Mouse (Mus musculus) large intestine, adult 2 months (tissue): ENCODE measurements around the gene Fes. TPM values are rescaled to one million over a fixed set of nuclear protein-coding genes. Genes with fewer than 3 reads are reported as not detected.

Source experiments
- DNase-seq: peaks from one replicate; pipeline ENCODE4 v3.0.0-alpha.2; 2012; ENCODE audit warnings: low read depth, low spot score
- WGBS: fragments of 180-500 bp; shearing (Covaris S2); methylation state at CpG from one replicate; pipeline ENCODE4 v1.1.7; 2018; 5-methylcytosine and 5-hydroxymethylcytosine counted together
- polyA plus RNA-seq: library from polyadenylated mRNA; depleted of rRNA; stranded (reverse); fragments of >200 nt; gene quantifications from 2 replicates; pipeline ENCODE4 v1.2.3, GENCODE M21; 2012

Gene Fes
- polyA plus RNA-seq, 1 experiment = 12.1 TPM

DNA sequence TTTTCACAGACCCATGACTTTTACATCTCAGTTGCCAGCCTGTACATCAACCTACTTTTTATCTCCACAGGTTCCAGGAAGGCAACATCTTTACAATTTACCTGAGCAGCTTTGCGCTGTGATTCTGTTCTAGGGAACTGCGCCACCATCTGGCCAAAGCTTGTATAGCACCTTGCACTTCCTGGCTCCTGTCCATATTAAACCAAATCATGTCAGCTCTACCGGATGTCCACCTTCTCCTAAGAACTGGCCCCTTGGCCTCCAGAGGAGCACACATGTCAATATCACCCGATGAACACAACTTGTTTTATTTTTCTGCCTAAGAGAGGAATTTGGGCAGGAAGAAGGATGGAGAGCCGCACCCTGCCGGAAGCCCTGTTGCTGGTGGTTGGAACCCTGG, 10.3 kb downstream of the Fes start:
- DNase-seq = no peak
- 32% methylated on average over 6 of the region's 6 CpGs for WGBS

DNA sequence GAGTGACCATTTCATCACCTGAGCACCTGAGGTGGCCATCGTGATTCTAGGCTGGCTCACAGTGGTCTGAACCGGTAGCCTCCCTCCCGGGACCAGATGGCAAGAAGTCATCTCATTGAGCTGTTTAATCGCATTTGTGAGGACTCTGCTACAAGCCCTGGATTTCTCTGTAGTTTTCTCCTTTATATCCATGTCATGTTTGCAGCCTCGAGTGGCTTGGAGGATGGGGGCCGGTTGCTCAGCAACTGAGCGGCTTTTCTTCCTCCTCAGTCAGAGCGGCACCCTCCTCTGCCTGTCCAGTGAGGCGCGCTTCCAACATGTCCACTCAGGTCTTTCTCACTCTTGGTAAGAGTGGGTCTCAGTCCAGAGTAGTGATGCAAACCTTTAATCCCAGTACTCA, 11.6 kb downstream of the Fes start:
- WGBS = 79% methylated on average over 10 of the region's 10 CpGs
- no peak for DNase-seq

DNA sequence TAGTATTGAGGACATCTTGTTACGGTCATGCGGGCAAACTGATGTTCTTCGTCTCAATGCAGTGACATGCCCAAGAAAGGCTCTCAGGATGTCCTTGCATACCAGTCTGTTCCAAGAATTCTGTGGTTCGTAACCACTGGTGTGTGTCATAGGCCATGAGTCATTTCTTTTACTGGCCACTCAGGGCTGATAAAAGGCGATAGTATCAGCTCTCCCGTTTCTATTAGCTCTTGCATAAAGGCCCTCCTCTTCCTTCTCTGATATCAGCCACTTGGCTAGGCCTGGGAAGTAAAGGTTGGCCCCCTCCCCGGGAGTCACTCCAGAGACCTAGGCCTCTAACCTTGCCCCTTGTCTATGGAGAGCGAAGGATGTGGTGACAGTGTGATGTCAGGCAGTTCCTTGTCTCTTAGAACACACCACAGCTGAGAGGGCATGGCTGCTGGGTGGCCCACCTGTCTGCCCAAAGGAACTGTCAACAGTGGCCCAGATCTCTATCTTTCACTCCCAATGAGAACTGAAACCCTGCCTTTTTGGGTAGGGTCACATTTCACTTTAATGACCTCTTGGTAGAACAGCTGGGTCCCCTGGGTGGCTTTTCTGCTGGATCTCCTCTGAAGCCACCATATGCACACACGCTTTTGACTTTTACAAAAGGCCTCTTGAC, 12.2 kb downstream of the Fes start:
- DNase-seq = no peak
- 60% methylated on average over 9 of the region's 9 CpGs for WGBS

- DNase-seq = no peak
- 91% methylated on average over 3 of the region's 3 CpGs for WGBS
These were observed 13.0 kb downstream of the Fes start for GRCm38 (mm10) chr7:80374733-80375132.

- 40% methylated on average over 3 of the region's 3 CpGs for WGBS
- DNase-seq = no peak
These were observed 13.5 kb downstream of the Fes start for GRCm38 (mm10) chr7:80374280-80374679.

DNA sequence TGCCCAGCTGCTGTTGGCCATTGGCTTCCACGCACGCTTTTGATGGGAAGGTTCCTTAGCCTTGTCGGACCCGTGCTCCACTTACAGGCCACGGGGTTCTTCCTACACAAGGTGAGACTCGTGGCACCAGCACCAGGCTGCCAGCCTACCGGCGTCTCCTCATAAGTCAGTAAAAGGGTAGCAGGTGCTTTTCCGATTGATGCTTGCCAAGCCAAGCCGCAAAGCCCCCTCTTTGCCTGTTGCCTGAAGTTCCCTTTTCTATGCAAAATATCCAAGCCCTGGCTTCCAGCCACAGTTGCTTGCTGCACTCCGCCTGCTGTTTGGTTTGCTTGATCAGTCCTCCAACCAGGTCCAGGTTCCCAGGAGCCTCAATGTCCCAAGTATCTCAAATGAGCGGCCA, 13.9 kb downstream of the Fes start:
- no peak for DNase-seq
- 77% methylated on average over 12 of the region's 12 CpGs for WGBS

- no peak for DNase-seq
- 74% methylated on average over 4 of the region's 4 CpGs for WGBS
These were observed 14.4 kb downstream of the Fes start for GRCm38 (mm10) chr7:80373352-80373751.

DNA sequence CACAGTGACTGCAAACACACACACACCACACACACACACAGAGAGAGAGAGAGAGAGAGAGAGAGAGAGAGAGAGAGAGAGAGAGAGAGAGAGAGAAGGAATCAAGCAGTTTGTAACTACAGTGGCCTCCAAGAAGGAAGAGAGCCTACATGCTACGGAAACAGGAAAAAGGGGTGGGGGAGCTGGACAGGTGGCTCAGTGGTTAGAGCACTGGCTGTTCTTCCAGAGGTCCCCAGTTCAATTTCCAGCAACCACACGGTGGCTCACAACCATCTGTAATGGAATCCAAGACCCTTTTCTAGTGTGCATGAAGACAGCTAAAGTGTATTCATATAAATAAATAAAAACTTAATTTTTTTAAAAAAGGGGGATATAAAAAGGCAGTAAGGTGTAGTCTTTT, 15.1 kb downstream of the Fes start:
- 71% methylated on average over 2 of the region's 2 CpGs for WGBS
- DNase-seq = no peak

GRCm38 (mm10) chr7:80372166-80372565, 15.6 kb downstream of the Fes start:
- 87% methylated on average over 3 of the region's 3 CpGs for WGBS
- DNase-seq = no peak

DNA sequence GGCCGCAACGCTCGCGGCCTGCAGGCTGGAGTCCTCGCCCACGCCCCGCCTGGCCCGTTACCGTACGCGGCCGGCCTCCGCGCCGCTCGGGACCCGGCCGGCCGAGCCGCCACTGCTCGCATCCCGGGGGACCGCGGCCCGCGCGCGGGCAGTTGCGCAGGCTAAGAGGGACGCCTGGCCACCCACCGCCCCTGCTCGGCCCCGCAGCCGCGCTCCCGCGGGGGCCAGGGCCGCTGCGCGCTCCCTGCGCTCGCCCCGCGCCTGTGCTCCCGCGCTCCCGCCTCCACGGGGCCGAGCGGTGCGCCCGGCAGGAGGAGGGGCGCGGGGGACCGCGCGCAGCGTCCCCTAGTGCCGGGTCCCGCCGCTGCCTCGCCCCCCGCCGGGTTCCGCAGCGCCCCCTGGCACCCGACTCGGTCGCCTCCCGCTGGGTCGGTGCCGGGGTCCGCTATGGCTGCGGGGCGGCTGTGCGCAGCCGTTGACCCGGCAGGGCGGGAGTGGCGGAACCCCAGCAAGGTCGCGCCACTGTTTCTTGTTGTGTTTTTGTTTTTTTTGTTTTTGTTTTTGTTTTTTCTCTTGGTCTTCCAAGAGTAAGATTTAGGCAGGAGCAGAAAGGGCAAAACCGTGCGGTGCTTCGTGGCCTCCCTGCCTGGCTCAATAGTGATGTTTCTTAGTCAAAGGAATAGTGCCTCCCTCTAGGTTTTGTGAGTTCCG, 16.6 kb downstream of the Fes start, which contains the start of gene Man2a2:
Gene Man2a2 (minus strand): TSS at position 335 of the 711 bp plus-strand sequence.
- no peak for DNase-seq
- whole genome bisulfite sequencing = under 1% methylated on average over 86 of the region's 86 CpGs

GRCm38 (mm10) chr7:80370649-80371040, 17.1 kb downstream of the Fes start:
- DNase-seq = no peak
- WGBS = 0% methylated on average over 28 of the region's 31 CpGs

DNA sequence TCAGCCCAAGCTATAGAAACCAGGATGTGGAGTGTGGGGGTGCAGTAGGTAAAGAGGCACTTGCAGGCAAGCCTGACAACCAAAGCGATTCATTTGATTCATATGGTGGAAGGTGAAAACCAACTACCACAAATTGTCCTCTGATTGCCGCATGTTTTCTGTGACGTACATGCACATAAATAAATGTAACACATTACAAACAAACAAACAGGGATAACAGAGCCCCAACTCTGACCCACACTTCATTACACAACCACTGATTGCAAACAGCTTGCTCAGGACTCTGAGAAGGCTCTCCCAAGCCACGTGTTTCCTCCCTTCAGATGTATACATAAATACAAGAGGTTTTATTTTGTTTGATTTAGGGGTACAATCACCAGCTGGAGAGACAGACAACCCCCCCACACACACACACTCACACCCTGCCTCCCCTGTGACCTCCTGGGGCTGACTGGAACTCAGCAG, 17.7 kb downstream of the Fes start:
- no peak for DNase-seq
- 44% methylated on average over 4 of the region's 4 CpGs for WGBS

DNA sequence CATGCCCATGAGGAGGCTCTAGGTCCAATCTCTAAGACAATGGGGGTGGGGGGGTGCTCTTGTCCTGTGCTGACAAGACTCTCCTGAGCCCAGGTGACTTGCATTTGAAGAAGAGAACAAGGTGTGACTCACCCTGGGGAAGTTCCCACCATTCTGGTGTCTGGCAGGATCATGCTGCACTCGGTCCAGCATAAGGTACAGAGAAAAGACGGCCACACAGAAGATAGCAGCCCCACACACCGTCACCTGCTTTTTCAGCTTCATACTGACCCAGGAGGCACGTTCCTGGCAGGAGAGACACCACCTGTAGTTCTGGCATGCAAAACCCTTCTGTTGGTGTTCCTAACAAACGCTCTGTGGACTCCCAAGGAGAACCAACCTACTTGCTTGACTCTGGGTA, 18.3 kb downstream of the Fes start:
- 70% methylated on average over 5 of the region's 5 CpGs for WGBS
- DNase-seq = no peak

GRCm38 (mm10) chr7:80368635-80369421, 18.9 kb downstream of the Fes start:
- WGBS = 75% methylated on average over 20 of the region's 20 CpGs
- DNase-seq = no peak

- WGBS = 86% methylated on average over 9 of the region's 9 CpGs
These were observed 19.7 kb downstream of the Fes start for GRCm38 (mm10) chr7:80368009-80368408.

GRCm38 (mm10) chr7:80367232-80367631, 20.5 kb downstream of the Fes start:
- DNase-seq = no peak

More at GRCm38 (mm10) chr7:80368009-80368408, 19.7 kb downstream of the Fes start:
- no peak for DNase-seq

GRCm38 (mm10) chr7:80365759-80366158, 22.0 kb downstream of the Fes start:
- no peak for DNase-seq
- WGBS = 78% methylated on average over 2 of the region's 2 CpGs

More at GRCm38 (mm10) chr7:80367232-80367631, 20.5 kb downstream of the Fes start:
- 98% methylated on average over 7 of the region's 7 CpGs for WGBS

- DNase-seq = no peak
- 18% methylated on average over 3 of the region's 3 CpGs for WGBS
These were observed 27.3 kb downstream of the Fes start for GRCm38 (mm10) chr7:80360435-80360834.

DNA sequence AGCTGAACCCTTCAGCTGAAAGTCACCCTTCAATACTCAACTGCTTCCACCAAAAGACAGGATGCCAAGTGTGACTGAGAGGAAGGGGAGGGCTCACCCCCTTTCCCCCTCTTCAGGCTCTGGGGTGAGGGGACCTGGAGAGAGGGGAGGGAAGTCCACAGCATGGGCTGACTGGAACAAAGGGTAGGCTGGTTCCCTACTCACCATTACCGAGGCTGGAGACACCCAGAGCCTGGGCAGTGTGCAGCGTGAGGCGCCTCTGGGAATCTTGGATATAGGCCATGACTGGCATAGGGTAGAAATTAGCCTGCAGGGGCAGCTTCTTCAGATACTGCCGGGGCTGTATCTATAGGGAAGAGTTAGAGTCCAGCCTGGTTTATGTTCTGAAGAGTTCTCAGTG, 29.7 kb downstream of the Fes start:
- WGBS = 76% methylated on average over 4 of the region's 4 CpGs
- no peak for DNase-seq

- WGBS = 67% methylated on average over 8 of the region's 8 CpGs
- no peak for DNase-seq
These were observed 30.6 kb downstream of the Fes start for GRCm38 (mm10) chr7:80357156-80357555.
